Comparison of ENCODE assay signal across 19 mouse cellular contexts in the genomic region with DNA sequence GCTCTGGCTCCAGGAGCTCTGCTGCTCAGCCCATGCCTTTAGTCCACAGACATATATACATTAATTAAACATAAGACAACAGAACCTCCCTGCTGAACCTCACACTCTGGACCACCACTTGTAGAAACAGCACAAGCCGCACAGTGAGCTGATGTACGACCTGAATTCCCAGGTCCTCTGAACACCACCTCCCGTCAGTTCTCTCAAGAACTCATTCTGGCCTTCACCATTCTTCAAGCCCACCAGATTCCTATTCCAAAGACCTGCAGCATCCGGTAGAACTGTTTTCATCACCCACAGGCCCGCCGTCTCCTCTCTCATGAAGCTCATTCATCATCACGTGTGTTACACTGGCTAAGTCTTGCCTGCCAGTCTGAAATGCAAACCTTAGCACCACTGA. TPM values are rescaled to one million over a fixed set of nuclear protein-coding genes. Genes with fewer than 3 reads are reported as not detected.
"Had no signal": no experiment of that assay in that cellular context is flagged by ENCODE, and none has a peak within 500 bp of the region (broad histone marks: within the 10 kb centered on the region; RNA-seq: fewer than 3 reads in every experiment).

No protein-coding gene starts in this region.

- DNase-seq: layer of hippocampus, adult 9-11 months; layer of hippocampus, postnatal 36 days; lung, adult 2 months; right cerebral cortex, postnatal 14 days; thymus, adult 2 months; thymus, postnatal 25 days had no signal

- H3K4me2 ChIP-seq: limb, embryonic 12.5 days; liver, embryonic 15.5 days; midbrain, embryonic 13.5 days; stomach, embryonic 15.5 days had no signal

- H3K4me1 ChIP-seq: limb, embryonic 12.5 days; stomach, embryonic 15.5 days had no signal

- H3K9me3 ChIP-seq: limb, embryonic 12.5 days; liver, embryonic 15.5 days; midbrain, embryonic 13.5 days; stomach, embryonic 15.5 days had no signal

- ATAC-seq: lung, postnatal 0 days; midbrain, embryonic 13.5 days had no signal

- H3K27me3 ChIP-seq: limb, embryonic 12.5 days; liver, embryonic 15.5 days; midbrain, embryonic 13.5 days; stomach, embryonic 15.5 days had no signal

- H3K27ac ChIP-seq: kidney, postnatal 0 days; limb, embryonic 12.5 days; liver, embryonic 15.5 days; midbrain, embryonic 13.5 days; stomach, embryonic 15.5 days had no signal

- H3K4me3 ChIP-seq: limb, embryonic 12.5 days; liver, embryonic 15.5 days; midbrain, embryonic 13.5 days; stomach, embryonic 15.5 days had no signal

- H3K9ac ChIP-seq: limb, embryonic 12.5 days; liver, embryonic 15.5 days; stomach, embryonic 15.5 days had no signal

RNA-seq across cellular contexts. Expression of gene Fer1l4, which starts 27.6 kb away (rescaled TPM):
- total RNA-seq: layer of hippocampus, postnatal 36 days; left cerebral cortex, adult 8-10 months; left cerebral cortex, postnatal 25 days; liver, adult 2 months; megakaryocyte progenitor cell, adult 5-6 weeks; midbrain, postnatal 0 days had no signal
- polyA plus RNA-seq: limb, embryonic 12.5 days; liver, embryonic 15.5 days; midbrain, embryonic 13.5 days; midbrain, postnatal 0 days; neural tube, embryonic 14.5 days; spleen, adult 2 months had no signal
